Mouse (Mus musculus) ES-Bruce4 (cell line): ENCODE results near the gene Myom3.

Source experiments
- CTCF ChIP-seq: IDR thresholded peaks from one replicate; pipeline ENCODE4 v1.8.1; 2011; ENCODE audit warnings: low read depth, low read length
- EP300 ChIP-seq: IDR thresholded peaks from 2 replicates; pipeline ENCODE4 v1.6.1; 2011; ENCODE audit warnings: low read depth, low read length; ENCODE audit not compliant: insufficient read depth
- POLR2A ChIP-seq: IDR thresholded peaks from one replicate; pipeline ENCODE4 v1.8.1; 2011; ENCODE audit warnings: low read length; ENCODE audit not compliant: insufficient read depth

- TF ChIP-seq CTCF = no peak
- no peak for TF ChIP-seq POLR2A
- TF ChIP-seq EP300 = no peak
These were observed 14.6 kb upstream of the Myom3 start for GRCm38 (mm10) chr4:135744726-135745448.
